Mouse (Mus musculus): Measurements from ENCODE around the gene Dido1. TPM values are rescaled to one million over a fixed set of nuclear protein-coding genes. Genes with fewer than 3 reads are reported as not detected.

Dido1 gene
- 15.8 and 17.0 TPM in 2 replicates for polyA plus RNA-seq (2015; fragmentation: Nextera tagmentation; extraction: Ambion mirVana)

GRCm38 (mm10) chr2:180709923-180710272, at the start of gene Dido1, which contains the start of gene Gid8:
TSS of gene Dido1 (minus strand) at chr2:180709999.
TSS of gene Gid8 (plus strand) at chr2:180710117.
- peak within 1 kb of the TSS; percentile 84 for H3K4me2 ChIP-seq (ENCODE audit: low read depth, low read length)
- ATAC-seq (replicated peaks; ENCODE audit: extremely low read depth, insufficient read depth, low FRiP score): peak; percentile 92
- peak within 1 kb of the TSS; percentile 100 for H3K4me3 ChIP-seq (ENCODE audit: low read length)
- peak within 1 kb of the TSS; percentile 100 for H3K9ac ChIP-seq (ENCODE audit: low read length)
- under 1% methylated on average over 38 of the region's 43 CpGs for WGBS
- H3K9me3 ChIP-seq (replicated peaks; ENCODE audit: control insufficient read depth, low read length): no peaks in the 10 kb centered on the region
- peaks cover 16% of the 10 kb centered on the region for H3K36me3 ChIP-seq (ENCODE audit: control insufficient read depth, insufficient read depth)
- H3K27ac ChIP-seq (ENCODE audit: low read length): peak within 1 kb of the TSS; percentile 90
- peaks cover 31% of the 10 kb centered on the region for H3K4me1 ChIP-seq (ENCODE audit: control insufficient read depth, insufficient read depth, low read length)
- no peaks in the 10 kb centered on the region for H3K27me3 ChIP-seq (ENCODE audit: control insufficient read depth, insufficient read depth, low read length)

GRCm38 (mm10) chr2:180758513-180759263, 48.9 kb upstream of the Dido1 start:
- Histone ChIP-seq H3K9me3 (replicated peaks; ENCODE audit: control insufficient read depth, low read length) (no peaks in the 10 kb centered on the region), H3K9ac (ENCODE audit: low read length) (no peak overlapping the region), H3K4me2 (ENCODE audit: low read depth, low read length) (no peak overlapping the region), H3K27me3 (ENCODE audit: control insufficient read depth, insufficient read depth, low read length) (peaks cover 11% of the 10 kb centered on the region; the same call in 1 of the 2 replicates), H3K4me3 (ENCODE audit: low read length) (no peak overlapping the region), H3K36me3 (ENCODE audit: control insufficient read depth, insufficient read depth) (no peaks in the 10 kb centered on the region), H3K27ac (ENCODE audit: low read length) (no peak overlapping the region), H3K4me1 (ENCODE audit: control insufficient read depth, insufficient read depth, low read length) (no peaks in the 10 kb centered on the region)
- WGBS: 49% methylated on average over 15 of the region's 15 CpGs
- ATAC-seq (replicated peaks; ENCODE audit: extremely low read depth, insufficient read depth, low FRiP score): no peak

GRCm38 (mm10) chr2:180756786-180757185, 47.0 kb upstream of the Dido1 start:
- Histone ChIP-seq H3K36me3 (ENCODE audit: control insufficient read depth, insufficient read depth) (no peaks in the 10 kb centered on the region), H3K27ac (ENCODE audit: low read length) (no peak overlapping the region), H3K4me3 (ENCODE audit: low read length) (no peak overlapping the region), H3K4me2 (ENCODE audit: low read depth, low read length) (no peak overlapping the region), H3K4me1 (ENCODE audit: control insufficient read depth, insufficient read depth, low read length) (no peaks in the 10 kb centered on the region), H3K9me3 (replicated peaks; ENCODE audit: control insufficient read depth, low read length) (no peaks in the 10 kb centered on the region), H3K27me3 (ENCODE audit: control insufficient read depth, insufficient read depth, low read length) (peaks cover 11% of the 10 kb centered on the region; the same call in 1 of the 2 replicates), H3K9ac (ENCODE audit: low read length) (no peak overlapping the region)
- WGBS: 33% methylated on average over 2 of the region's 2 CpGs
- ATAC-seq (replicated peaks; ENCODE audit: extremely low read depth, insufficient read depth, low FRiP score): no peak

DNA sequence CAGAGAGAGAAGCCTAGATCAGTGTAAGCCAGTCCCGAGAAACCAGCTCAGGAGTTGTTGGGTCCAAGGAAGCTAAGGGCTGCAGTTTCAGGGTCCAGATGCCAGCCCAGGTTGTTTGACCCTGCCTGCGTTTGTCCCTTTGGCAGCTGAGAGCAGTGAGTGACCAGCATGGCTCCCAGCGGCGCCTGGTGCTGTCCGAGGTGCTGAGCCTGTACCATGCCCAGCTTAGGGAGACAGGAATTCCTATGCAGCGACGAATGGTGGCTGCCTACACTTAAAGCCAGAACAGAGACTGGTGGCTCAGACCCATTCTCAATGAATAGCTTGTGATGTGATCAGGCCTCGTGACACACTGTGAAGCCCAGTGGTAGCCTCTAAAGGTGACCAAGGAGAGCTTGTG, 46.1 kb upstream of the Dido1 start:
- no peaks in the 10 kb centered on the region for H3K9me3 ChIP-seq (replicated peaks; ENCODE audit: control insufficient read depth, low read length)
- WGBS: 1% methylated on average over 8 of the region's 8 CpGs
- no peak overlapping the region for H3K27ac ChIP-seq (ENCODE audit: low read length)
- H3K27me3 ChIP-seq (ENCODE audit: control insufficient read depth, insufficient read depth, low read length): peaks cover 6% of the 10 kb centered on the region; the same call in 1 of the 2 replicates
- H3K4me2 ChIP-seq (ENCODE audit: low read depth, low read length): no peak overlapping the region
- H3K4me3 ChIP-seq (ENCODE audit: low read length): no peak overlapping the region
- H3K4me1 ChIP-seq (ENCODE audit: control insufficient read depth, insufficient read depth, low read length): no peaks in the 10 kb centered on the region
- no peak overlapping the region for H3K9ac ChIP-seq (ENCODE audit: low read length)
- no peaks in the 10 kb centered on the region for H3K36me3 ChIP-seq (ENCODE audit: control insufficient read depth, insufficient read depth)
- ATAC-seq (replicated peaks; ENCODE audit: extremely low read depth, insufficient read depth, low FRiP score): no peak

DNA sequence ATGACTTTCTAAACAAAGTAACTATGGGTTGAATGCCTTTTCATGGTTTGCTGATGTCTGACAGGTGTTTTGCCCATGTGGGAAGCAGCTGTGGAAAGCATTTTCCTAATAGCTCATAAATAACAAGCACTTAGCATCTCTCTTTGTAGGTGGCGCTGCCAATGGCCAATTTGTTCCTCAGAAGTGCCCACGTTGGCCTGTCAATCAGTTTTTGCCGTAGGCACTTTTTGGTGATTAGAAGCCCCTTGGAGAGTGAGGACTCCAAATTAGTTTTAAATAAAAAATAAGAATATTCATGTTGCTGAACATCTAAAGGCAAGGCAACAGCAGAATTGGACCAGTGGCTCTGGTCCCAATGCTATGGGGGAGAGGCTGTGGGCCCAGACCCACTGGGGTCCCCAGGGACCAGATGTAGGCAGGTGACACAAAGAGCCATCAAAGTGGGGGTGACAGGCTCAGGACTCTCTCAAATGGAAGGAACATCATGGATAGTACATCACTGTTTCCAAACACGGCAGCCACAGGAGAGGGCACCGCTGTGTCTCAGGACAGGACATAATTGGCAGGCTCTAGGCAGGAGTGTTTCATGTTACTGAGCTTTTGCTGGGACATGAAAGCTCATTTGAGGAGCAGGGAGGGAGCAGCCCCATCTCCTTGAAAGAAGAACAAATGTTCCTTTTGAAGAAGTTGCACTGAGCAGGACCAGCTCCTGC, 45.3 kb upstream of the Dido1 start:
- Histone ChIP-seq H3K27ac (ENCODE audit: low read length) (no peak overlapping the region), H3K27me3 (ENCODE audit: control insufficient read depth, insufficient read depth, low read length) (peaks cover 6% of the 10 kb centered on the region; the same call in 1 of the 2 replicates), H3K9me3 (replicated peaks; ENCODE audit: control insufficient read depth, low read length) (no peaks in the 10 kb centered on the region), H3K4me3 (ENCODE audit: low read length) (no peak overlapping the region), H3K36me3 (ENCODE audit: control insufficient read depth, insufficient read depth) (no peaks in the 10 kb centered on the region), H3K9ac (ENCODE audit: low read length) (no peak overlapping the region), H3K4me2 (ENCODE audit: low read depth, low read length) (no peak overlapping the region), H3K4me1 (ENCODE audit: control insufficient read depth, insufficient read depth, low read length) (no peaks in the 10 kb centered on the region)
- no peak for ATAC-seq (replicated peaks; ENCODE audit: extremely low read depth, insufficient read depth, low FRiP score)
- WGBS: 74% methylated on average over 5 of the region's 5 CpGs

- no peaks in the 10 kb centered on the region for H3K9me3 ChIP-seq (replicated peaks; ENCODE audit: control insufficient read depth, low read length)
- no peak for ATAC-seq (replicated peaks; ENCODE audit: extremely low read depth, insufficient read depth, low FRiP score)
- peaks cover 7% of the 10 kb centered on the region; the same call in 1 of the 2 replicates for H3K27me3 ChIP-seq (ENCODE audit: control insufficient read depth, insufficient read depth, low read length)
- no peak overlapping the region for H3K4me3 ChIP-seq (ENCODE audit: low read length)
- H3K9ac ChIP-seq (ENCODE audit: low read length): no peak overlapping the region
- H3K27ac ChIP-seq (ENCODE audit: low read length): no peak overlapping the region
- WGBS: 42% methylated on average over 5 of the region's 5 CpGs
- no peak overlapping the region for H3K4me2 ChIP-seq (ENCODE audit: low read depth, low read length)
- H3K36me3 ChIP-seq (ENCODE audit: control insufficient read depth, insufficient read depth): no peaks in the 10 kb centered on the region
- no peaks in the 10 kb centered on the region for H3K4me1 ChIP-seq (ENCODE audit: control insufficient read depth, insufficient read depth, low read length)
Measured at GRCm38 (mm10) chr2:180748904-180749303, 39.1 kb upstream of the Dido1 start.

DNA sequence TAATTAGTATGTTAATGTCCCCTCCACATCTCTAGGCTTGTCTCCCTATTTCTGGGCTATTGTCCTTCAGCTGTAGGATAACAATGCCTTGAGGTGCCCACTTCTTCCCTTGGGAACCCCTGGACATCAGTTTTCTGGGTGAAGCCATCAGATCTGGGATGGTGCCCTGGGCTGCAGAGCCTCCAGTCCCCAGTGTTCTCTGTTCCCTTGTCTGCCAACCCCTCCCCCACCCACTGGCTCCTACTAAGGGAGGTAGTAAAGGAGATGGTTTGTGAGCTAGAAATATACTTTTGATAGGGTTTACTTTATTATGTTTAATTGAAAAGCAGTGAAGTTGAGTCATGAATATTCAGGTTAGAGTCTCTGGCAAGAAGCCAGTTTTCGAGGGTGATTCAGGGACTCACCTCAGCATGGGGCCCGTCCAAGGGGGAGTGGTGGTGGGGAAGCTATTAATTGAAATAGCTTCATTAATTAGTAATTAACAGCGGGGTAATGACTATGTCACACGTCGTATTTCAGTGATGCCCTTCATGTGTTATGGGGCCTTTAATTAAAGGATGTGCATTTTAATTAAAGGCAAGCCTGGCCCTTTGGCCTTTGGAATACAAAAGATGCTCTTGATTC, 36.9 kb upstream of the Dido1 start:
- Histone ChIP-seq H3K9ac (ENCODE audit: low read length) (no peak overlapping the region), H3K27ac (ENCODE audit: low read length) (no peak overlapping the region), H3K4me1 (ENCODE audit: control insufficient read depth, insufficient read depth, low read length) (no peaks in the 10 kb centered on the region), H3K4me3 (ENCODE audit: low read length) (no peak overlapping the region), H3K27me3 (ENCODE audit: control insufficient read depth, insufficient read depth, low read length) (peaks cover 7% of the 10 kb centered on the region; the same call in 1 of the 2 replicates), H3K36me3 (ENCODE audit: control insufficient read depth, insufficient read depth) (no peaks in the 10 kb centered on the region), H3K9me3 (replicated peaks; ENCODE audit: control insufficient read depth, low read length) (no peaks in the 10 kb centered on the region), H3K4me2 (ENCODE audit: low read depth, low read length) (no peak overlapping the region)
- WGBS: 45% methylated on average over 5 of the region's 5 CpGs
- no peak for ATAC-seq (replicated peaks; ENCODE audit: extremely low read depth, insufficient read depth, low FRiP score)

DNA sequence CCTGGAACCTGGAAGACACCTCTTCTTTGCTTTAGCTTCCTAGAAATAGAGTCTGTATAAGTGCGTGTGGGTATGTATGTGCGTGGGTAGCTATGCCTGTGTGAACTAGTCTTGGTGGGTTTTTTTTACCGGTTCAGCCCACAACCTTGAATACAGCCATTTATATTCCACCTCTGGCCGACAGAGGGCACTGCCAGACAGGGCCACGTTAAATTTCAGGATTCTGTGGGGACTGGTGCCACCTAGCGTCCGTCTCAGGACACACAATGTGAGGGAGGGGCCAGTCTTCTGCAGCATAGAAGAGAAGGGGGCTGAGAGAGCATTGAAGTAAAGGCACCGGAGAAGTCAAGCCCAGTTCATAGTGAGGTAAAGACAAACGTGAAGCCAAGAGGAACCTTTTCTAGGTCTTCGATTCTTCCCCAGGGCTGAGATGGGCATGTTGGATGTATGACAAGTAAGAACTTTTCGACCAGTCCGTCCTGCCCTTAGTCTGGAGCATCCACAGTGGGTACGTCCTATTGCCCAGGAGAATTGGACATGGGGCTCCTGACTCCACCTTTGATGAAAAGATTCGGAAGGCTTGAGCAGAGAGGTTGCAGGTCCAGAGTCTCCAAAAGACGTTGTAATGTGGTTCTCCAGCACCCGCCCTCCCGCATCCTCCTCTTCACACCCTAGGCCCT, 35.6 kb upstream of the Dido1 start:
- ATAC-seq (replicated peaks; ENCODE audit: extremely low read depth, insufficient read depth, low FRiP score): peak; percentile 52
- H3K9ac ChIP-seq (ENCODE audit: low read length): no peak overlapping the region
- no peaks in the 10 kb centered on the region for H3K36me3 ChIP-seq (ENCODE audit: control insufficient read depth, insufficient read depth)
- no peak overlapping the region for H3K27ac ChIP-seq (ENCODE audit: low read length)
- no peaks in the 10 kb centered on the region for H3K9me3 ChIP-seq (replicated peaks; ENCODE audit: control insufficient read depth, low read length)
- H3K4me1 ChIP-seq (ENCODE audit: control insufficient read depth, insufficient read depth, low read length): no peaks in the 10 kb centered on the region
- peaks cover 7% of the 10 kb centered on the region; the same call in 1 of the 2 replicates for H3K27me3 ChIP-seq (ENCODE audit: control insufficient read depth, insufficient read depth, low read length)
- no peak overlapping the region for H3K4me2 ChIP-seq (ENCODE audit: low read depth, low read length)
- H3K4me3 ChIP-seq (ENCODE audit: low read length): no peak overlapping the region
- WGBS: 30% methylated on average over 17 of the region's 17 CpGs
